Mouse (Mus musculus) liver, adult 2 months (tissue): ENCODE measurements around the gene Aox3.

Source experiments
- CTCF ChIP-seq: fragments of 200-500 bp; IDR thresholded peaks from 2 replicates; pipeline ENCODE4 v1.5.1; 2011; ENCODE audit warnings: low read depth, low read length, control low read depth
- POLR2A ChIP-seq: fragments of 200-500 bp; IDR thresholded peaks from 2 replicates; pipeline ENCODE4 v1.6.1; 2011; ENCODE audit warnings: low read length, control low read depth; ENCODE audit not compliant: insufficient read depth; ENCODE audit errors: extremely low read depth

DNA sequence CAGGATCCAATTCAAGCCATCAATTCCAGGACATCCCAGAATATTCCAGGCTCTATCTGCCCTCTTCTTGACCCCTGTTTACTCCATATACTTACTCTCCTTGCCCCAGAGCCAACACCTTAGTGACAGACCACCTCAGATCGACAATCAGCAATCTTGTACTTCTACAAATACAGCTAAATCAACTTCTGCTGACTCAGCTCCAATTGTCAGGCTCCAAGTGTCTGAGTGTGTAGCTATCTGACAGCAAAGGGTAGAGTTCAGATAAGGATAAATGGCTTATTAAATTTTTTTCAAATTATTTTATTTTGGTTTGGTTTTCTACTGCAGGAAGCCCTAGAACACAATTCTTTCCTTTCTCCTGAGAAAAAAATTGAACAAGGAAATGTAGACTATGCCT, 135.6 kb downstream of the Aox3 start:
- no peak for TF ChIP-seq CTCF
- no peak for TF ChIP-seq POLR2A
